Mouse (Mus musculus): ENCODE data around the gene Dhx38. TPM values are rescaled to one million over a fixed set of nuclear protein-coding genes. Genes with fewer than 3 reads are reported as not detected.
A peak's percentile ranks its signal among the peaks of the same experiment; 100 is the strongest.

Gene Dhx38
- 10 to 100 TPM; 12.1 to 13.6 (median 13.0) TPM for polyA plus RNA-seq (2017; shearing (Covaris generic))

DNA sequence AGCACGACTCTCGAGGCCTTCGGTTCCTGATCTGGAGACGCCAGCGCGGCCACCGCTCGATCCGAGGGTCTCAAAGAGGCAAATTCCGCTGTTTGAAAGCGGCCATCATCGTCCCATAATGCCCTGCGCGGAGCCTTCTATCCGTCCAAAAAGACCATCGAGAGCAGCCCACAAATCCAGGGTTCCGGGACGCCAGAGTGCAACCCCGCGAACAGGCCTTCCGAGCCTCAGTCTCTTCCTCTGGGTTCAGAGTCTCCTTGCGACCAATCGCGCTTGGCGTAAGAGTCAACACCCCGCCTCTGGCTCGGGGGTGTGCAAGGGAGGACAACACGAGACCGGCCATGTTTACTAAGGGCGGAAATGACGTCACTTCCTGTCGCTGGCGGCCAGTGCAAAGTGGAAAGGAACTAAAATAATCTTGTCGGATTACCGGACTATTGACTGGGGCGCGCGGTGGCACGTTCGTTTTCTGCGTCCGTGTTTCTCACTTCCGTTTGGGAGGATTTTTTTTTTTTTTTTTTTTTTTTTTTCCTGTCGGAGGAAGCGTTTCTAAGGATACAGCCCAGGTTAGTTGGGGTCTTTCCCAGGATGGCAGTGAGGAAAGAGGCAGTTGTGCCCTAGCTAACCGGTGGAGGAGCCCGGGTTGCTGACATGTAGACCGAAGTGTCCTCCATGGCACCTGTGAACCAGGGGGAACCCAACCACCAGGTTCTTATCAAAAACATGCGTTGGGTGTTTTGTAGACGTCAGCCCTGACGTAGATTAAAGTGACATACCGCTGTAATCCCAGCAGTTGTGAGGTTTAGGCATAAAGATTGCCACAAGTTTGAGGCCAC, at the start of gene Dhx38, which contains the start of gene Txnl4b:
Gene Dhx38, minus strand, starts transcription at position 364 of the 836 bp plus-strand sequence.
Gene Txnl4b, plus strand, starts transcription at position 395 of the 836 bp plus-strand sequence.
- ATAC-seq: peak; percentile 98

DNA sequence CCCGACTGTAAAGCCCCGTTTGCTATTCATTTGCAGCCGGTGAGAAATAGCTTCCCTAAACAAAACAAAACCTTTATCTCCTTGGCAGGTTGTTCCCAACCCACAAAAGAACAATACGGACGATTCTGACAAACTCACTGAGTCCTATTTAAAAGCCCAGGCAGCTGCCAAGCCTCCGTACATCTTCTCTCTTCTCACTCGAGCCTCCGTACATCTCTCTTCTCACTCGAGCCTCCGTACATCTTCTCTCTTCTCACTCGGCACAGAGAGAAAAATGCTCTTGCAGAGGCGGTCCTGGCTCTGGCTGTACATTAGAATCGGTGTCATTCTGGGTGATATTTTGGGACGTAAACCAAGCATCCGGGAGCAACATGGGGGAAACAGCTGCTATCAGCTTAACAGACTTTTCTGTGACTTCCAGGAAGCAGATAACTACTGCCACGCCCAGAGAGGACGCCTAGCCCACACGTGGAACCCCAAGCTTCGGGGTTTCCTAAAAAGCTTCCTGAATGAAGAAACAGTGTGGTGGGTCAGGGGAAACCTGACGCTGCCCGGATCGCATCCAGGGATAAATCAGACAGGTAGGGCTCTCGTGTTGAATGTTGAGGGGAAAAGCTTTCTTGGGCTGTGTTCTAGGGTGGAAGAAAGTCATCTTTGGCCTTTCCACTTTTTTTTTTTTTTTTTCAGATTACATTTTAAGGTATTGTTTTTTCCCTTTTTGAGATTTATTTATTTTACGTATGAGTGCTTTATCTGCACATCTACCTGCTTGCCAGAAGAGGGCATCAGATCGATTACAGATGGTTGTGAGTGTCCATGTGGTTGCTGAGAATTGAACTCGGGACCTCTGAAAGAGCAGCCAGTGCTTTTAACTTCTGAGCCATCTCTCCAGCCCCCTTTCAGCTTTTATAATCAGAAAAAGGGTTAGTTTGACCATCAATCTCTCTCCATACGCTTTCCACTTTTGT, 48.9 kb upstream of the Dhx38 start, which contains the start of gene Pkd1l3:
Gene Pkd1l3, plus strand, starts transcription at position 275 of the 968 bp plus-strand sequence.
- ATAC-seq: peak; percentile 75

DNA sequence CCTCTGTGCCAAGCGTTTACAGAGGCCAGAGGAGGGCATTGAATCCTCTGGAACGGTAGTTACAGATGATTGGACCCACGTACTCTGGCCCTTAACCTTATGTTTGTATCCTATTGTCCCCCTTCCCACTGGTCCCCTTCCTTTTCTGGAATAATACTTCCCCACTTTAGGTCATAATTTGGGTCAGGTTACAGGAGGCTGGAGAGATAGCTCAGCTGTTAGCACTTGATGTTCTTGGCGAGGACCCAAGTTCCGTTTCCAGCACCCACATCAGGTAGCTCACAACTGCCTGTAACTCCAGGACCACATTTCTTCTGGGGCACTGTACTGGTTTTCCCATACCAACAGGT, 43.5 kb upstream of the Dhx38 start:
- no peak for ATAC-seq

DNA sequence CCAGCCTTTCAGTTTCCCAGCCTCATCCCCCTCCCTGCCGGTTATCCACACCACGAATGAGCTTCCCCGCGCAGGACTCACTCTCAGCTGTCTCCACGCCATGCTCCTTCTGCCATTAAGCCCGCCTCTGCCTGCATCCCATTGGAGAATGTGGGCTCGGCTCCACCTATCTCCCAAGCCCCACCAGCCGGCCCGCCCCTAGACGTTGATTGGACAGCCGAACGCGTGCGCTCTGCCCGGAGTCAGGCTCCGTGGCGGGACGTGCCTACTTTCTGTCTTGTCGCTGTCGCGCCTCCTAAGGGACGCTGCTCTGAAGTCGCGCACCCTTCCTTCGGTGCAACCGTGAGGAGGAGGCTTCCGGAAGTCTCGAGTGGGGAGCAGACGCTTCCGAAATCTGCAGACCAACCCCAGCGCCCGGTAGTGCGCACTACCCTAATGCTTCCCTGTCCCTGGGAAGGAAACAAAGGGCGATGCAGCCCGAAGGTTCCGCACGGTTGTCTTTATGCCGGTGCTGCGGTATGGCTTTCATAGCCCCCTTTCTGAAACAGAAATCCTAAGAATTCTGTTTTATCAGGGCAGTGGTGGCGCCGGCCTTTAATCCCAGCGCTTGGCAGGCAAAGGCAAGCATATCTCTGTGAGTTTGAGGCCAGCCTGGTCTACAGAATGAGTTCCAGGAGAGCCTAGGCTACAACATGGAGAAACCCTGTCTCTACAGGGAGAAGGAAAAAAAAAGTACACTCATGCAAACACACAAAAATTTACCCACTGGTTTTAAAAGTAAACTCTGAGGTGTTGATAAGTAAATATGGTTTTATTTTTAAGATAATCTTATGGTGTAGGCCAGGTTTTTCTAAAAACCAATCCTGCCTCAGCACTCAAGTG, 42.9 kb upstream of the Dhx38 start, which contains the start of gene Dhodh:
Gene Dhodh, minus strand, starts transcription at position 403 of the 882 bp plus-strand sequence.
- ATAC-seq: peak; percentile 96

DNA sequence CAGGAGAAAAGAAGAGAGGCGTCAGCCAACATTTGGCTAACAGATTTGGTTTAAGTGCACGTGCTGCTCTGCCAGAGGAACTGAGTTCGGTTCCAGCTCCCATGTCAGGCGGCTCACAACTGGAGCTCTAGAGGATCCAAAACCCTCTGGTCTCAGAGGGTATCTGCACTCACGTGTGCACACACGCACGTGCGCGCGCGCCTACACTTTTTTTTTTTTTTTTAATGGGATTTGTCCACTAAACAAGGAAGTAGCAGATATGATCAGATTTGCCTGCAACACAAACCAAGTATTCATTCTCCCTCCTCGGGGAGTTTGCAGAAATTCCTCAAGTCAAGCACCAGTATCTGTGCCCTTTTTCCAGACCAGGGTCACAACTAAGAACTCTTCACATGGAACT, 42.0 kb upstream of the Dhx38 start:
- no peak for ATAC-seq

DNA sequence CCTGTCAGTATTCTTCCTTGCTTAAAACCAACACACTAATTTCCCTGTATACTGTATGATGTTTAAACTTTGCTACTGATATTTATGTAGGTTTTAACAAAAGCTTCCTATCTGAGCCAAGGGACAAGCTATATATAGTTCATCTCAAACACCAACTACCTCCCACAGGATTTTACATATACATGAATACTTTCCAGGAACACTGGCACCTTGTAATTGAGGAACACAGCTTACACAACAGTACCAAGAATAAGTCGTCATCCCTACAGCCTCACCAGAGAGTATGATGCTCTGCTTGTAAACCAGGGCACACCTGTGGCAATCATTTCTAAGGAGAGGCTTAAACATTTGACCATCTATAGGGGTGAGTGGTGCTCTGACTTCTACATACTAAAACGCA, 41.1 kb upstream of the Dhx38 start:
- no peak for ATAC-seq

DNA sequence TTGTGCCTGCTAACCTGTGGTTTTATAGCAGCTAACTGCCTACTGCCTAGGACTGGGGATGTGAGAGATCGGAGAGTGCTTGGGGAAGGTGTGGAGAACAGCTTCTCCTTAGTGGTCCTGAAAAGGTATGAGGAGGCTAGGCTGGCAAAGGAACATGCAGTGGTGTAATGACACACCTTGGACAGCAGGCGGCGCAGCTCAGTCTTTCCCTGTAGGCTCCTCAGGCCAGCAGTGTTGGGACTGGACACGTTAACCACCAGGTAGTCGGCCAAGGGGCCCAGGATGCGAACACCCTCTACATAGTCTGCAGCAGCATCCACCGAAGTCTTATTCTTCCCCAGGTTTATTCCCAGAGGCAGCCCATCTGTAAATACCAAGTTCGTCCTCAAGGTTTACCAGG, 30.2 kb upstream of the Dhx38 start:
- peak; percentile 76 for ATAC-seq

DNA sequence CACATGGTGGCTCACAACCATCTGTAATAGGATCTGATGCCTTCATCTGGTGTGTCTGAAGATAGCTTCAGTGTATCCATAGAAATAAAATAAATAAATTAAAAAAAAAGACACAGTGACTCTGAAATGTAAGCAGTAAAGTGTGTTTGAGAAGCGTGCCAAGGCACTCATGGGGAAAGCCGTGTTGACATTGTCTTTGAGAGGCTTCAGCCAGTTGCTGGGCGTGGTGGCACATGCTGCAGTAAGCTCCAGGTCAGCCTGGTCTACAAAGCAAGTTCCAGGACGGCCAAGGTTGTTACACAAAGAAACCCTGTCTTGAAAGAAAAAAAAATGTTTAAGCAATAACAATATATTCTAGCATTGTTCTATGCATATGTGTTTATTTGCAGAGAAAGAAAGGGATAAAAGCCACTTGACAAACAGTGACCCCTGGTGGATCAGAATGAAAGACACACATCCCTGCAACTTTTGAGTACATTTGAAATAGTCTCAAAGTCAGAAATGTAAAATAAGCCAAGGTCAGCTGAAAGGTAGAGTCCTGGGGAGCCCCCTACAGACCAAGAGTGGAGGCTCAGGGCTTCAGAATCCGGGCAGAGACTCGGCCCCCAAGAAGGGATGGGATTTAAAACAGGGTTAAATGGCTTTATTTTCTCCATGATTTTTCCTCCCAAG, 27.6 kb upstream of the Dhx38 start:
- peak; percentile 50 for ATAC-seq

DNA sequence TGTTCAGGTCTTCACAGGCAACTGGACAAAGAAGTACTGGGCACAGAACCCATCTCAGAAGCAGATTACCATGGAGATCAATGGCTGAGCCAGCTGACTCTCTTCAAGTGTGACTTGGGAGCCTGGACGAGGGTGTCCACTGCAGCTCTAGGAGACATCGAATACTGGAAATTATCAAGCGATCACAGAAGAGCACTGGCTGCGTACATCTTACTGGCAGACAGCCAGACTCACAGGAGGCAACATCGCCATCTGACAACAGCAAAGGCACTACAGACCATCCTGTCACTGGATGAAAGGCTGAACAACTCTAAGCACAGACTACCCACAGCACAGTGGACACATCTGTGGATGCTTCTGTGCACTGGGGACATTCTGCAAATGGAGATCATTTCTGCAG, 26.5 kb upstream of the Dhx38 start:
- ATAC-seq: no peak

DNA sequence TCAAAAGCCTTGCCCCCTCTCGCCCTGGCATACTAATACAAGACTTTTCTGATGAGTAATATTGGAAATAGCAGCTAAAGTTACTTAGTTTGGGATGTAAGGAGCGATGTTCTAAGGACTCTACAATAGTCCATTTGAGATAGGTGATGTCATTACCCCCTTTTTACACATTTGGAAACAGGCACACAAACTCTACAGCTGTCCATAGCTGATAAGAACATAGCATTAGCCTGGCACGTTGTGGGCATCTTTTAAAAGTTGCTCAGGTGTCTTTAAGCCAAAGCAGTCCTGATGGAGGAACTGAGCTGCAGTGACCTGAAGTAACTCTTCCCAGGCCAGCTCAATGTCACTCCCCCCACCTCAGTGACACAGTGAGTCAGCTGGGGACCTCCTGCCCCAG, 25.7 kb upstream of the Dhx38 start:
- no peak for ATAC-seq

DNA sequence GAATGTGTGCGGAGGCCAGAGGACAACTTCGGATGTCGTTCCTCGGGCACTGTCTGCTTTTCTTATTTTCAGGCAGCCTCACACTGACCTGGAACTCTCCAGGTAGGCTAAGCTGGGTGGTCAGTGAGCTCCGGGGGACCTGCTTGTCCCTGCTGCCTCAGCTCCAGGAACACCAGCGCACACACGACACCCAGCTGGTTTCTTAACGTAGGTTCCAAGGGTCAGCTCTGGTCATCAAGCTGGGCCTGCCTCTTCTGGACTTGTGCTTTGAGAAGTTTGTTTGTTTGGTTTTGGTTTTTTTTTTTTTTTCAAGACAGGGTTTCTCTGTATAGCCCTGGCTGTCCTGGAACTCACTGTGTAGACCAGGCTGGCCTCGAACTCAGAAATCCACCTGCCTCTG, 25.2 kb upstream of the Dhx38 start:
- ATAC-seq: no peak

DNA sequence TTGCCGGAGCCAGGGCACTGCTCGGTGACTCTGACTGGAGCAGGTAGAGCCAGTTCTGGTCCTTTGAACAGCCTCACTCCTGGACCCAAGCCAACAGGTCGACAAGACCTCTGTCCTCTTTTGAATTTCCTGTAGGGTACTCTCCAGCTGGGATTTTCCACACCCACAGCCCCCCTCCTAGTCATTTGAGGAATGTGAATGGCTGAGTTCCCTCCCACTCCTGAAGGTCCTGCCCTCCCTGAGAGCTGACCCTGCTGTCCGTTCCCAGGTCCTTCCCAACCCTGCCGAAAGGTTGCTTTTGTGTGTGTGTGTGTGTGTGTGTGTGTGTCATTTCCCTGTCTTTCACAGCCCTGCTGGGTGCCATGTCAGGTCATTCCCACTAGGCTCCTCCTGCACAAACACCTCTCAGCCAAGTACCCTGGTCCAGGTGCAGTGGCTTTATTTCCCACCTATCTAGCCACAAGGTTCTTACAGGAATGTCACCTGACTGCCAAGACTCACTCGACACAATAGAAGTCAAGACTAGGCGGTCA, 21.4 kb upstream of the Dhx38 start:
- no peak for ATAC-seq

DNA sequence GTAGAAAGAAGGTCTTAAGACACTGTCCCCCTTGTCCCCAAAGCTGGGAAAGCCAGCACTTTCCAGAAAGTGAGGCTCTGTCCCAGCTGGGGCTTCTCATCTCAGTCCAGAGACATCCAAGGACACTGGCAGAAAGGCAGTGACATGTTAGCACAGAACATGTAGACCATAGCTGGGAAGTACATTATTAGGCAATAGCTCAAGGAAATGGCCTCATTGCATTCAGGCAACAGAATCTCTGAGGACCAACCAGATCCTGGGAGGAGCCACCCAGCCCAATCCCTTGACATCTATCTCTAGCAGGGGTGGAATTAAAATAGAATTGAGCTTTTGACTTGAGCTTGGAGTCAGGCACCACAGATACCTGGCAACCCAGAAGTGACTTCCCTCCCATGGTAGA, 20.0 kb upstream of the Dhx38 start:
- ATAC-seq: no peak

DNA sequence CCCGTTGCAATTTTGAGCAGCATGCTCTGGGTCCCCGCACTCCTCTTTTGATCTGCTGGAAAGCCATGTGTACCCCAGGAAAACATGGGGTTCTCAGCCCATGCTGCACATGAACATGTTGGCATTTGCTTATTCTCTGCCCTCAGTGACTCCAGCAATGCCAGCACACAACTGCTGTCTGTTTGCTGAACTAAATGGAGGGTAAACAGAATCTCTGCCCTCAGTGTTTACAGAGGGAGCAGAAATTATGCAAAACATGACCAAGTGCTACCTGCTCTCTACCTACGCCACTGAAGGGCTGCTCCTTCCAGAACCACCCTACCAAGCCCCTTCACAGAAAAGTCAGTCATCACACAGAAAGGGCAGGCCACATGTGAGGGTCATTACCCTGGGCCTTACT, 19.2 kb upstream of the Dhx38 start:
- no peak for ATAC-seq

DNA sequence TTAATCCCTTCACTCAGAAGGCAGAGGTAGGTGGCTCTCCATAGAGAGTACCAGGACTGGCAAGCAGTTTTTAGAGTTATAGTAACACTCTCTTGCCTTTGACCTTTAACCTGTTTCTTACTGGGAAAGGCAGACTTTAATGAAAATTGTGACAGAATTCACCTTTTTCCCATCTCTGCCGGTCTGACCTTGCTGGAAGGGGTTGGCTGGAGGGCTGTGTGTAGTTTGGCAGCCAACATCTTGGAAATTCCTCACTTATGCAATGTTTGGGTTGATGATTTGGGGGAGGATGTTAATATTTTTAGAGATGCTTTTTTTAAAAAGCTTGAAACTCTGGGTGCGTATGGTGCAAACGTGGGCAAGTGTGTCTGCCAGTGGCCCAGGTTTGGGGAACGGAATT, 18.6 kb upstream of the Dhx38 start:
- ATAC-seq: no peak

DNA sequence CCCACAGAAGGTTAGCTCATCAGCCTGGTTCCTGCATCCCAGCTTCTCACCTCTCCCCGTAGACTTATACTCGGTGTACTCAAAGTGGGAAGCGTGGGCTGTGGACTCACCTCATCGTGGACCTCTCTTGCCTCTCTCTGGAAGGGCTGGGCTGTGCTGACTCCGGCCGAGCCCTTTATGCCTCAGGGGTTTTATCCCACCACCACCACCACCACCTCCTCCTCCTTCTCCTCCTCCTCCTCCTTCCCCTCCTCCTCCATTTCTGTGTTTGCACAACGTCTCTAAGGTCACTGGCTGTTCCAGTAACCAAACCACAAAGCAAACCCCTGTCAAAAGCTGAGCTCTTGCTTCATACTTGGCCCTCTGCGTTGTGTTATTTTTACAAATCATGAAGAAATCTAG, 13.2 kb upstream of the Dhx38 start, which contains the start of gene Hp:
Gene Hp, minus strand, starts transcription at position 273 of the 402 bp plus-strand sequence.
- ATAC-seq: no peak

DNA sequence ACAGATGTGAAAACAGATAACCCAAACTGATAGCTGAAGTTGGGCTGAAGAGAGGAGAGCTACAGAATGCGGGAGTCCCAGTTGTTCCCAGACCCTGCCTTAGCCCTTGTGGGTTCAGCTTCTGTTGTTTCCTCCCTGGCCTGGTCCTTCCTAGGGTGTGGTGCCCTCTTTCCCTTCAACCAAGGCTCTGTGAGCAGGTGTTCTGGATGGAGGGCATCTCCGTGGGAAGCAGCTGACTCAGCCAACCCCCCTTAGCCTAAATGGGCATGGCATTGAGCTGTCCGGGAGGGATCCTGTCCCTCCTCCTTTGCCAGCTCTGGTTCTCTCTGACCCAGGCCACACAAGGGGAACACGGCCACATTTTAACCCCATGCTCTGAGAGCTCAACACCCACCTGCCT, 10.7 kb upstream of the Dhx38 start:
- ATAC-seq: no peak

DNA sequence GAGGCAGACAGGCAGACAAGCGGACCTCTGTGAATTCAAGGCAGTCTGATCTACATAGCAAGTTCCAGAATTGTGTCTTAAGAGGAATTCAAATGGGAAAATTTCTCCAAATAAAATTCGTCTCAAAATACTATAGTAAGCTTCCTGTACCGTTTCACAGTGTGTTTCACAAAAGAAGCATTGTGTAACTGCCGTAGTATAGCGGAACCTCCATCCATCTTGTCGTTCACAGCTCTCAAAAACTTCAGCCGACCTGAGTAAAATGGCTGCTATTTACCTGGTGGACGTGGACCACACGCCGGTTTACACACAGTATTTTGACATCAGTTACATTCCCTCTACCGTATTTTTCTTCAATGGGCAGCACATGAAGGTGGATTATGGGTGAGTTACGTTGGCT, 5.5 kb upstream of the Dhx38 start:
- no peak for ATAC-seq

DNA sequence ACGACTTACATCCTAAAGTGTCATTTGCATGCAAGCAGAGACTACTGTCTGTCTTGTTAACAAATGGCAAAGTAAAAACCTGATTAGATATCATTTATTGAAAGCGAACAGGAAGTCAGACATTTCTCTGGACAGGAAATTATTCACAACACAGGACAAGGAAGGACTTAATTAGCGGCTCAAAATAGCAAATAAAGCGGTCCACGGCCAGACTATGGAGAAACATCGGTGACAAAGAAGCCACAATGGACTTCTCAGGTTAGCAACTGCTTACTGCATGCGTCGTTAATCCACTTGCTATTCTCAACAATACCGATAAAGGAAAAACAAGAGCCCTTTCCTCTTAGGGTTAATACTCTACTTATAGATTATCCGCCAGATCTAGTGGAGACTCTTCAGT, 895 bp downstream of the Dhx38 start:
- no peak for ATAC-seq

DNA sequence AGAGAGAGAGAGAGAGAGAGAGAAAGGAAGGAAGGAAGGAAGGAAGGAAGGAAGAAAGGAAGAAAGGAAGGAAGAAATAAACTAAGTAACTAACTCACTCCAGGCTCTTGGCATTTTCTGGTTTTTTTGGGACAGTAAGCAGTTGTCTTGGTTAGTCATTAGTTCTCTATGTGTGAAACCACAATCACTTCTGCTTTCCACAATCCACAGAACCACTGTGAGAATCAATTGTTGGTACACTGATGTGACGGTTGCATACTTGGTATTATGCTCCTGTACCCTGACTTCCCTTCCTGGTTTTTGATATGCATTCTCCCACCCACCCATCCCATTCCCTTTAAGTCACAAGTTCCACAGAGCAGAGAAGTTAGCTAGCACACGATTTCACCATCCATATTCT, 1.8 kb downstream of the Dhx38 start:
- no peak for ATAC-seq

DNA sequence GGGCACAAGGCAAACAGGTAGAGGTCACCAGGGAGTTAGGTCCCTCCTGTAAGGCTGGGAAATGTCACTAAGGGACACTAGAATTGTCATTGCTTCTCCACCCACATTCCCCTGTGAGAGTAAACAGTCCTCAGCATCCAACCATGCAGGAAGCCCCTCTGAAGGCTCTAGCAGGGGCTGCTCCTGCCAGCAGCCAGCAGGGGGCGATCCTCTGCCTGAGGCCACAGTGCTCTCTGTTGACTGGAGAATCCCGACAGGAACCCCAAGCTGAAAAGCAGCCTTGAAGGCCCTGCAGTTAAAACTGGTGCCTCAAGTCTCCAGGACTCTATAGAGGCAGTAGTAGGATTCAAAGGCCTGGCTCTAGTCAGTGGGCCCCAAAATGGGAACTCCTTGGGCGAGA, 14.0 kb downstream of the Dhx38 start:
- ATAC-seq: no peak
